Mouse (Mus musculus): ENCODE measurements around the gene Rpl36a. TPM values are rescaled to one million over a fixed set of nuclear protein-coding genes. Genes with fewer than 3 reads are reported as not detected.

Gene Rpl36a
- total and polyA plus RNA-seq, 2 experiments from 2014 or later = 198 to 467 TPM

GRCm38 (mm10) chrX:134582270-134582669 lies 3.2 kb upstream of the Rpl36a start:
- H3K4me1 ChIP-seq (ENCODE audit: insufficient read depth) = 0 out of 2 replicates have a peak, but pooled peaks cover 3% of the 10 kb centered on the region
- no peak for DNase-seq
- H3K27ac ChIP-seq (ENCODE audit: low read depth, low read length) = no peak overlapping the region
- H3K36me3 ChIP-seq (ENCODE audit: insufficient read depth) = no peaks in the 10 kb centered on the region
- WGBS = 87% methylated on average over 11 of the region's 11 CpGs
- no peak overlapping the region for H3K4me2 ChIP-seq (ENCODE audit: low read depth)
- no peaks in the 10 kb centered on the region for H3K27me3 ChIP-seq (ENCODE audit: insufficient read depth, low read length)
- ATAC-seq = no peak
- H3K4me3 ChIP-seq (ENCODE audit: low read depth, low read length) = no peak overlapping the region
- H3K9ac ChIP-seq = no peak overlapping the region
- TF ChIP-seq CTCF (IDR thresholded peaks at IDR 0.05; ENCODE audit: low read depth) = no peak
- no peaks in the 10 kb centered on the region for H3K9me3 ChIP-seq (ENCODE audit: low read length)

GRCm38 (mm10) chrX:134582888-134583669 lies 2.4 kb upstream of the Rpl36a start, which contains the start of gene Btk:
Btk (minus strand) TSS chrX:134583570.
- TF ChIP-seq CTCF (IDR thresholded peaks at IDR 0.05; ENCODE audit: low read depth) = no peak
- ATAC-seq (no peak), DNase-seq (no peak)
- no peaks in the 10 kb centered on the region for H3K27me3 ChIP-seq (ENCODE audit: insufficient read depth, low read length)
- 89% methylated on average over 11 of the region's 11 CpGs for WGBS
- 0 out of 2 replicates have a peak, but pooled peaks cover 3% of the 10 kb centered on the region for H3K4me1 ChIP-seq (ENCODE audit: insufficient read depth)
- no peak within 1 kb of the TSS for H3K4me2 ChIP-seq (ENCODE audit: low read depth)
- no peak within 1 kb of the TSS for H3K4me3 ChIP-seq (ENCODE audit: low read depth, low read length)
- H3K27ac ChIP-seq (ENCODE audit: low read depth, low read length) = no peak within 1 kb of the TSS
- H3K36me3 ChIP-seq (ENCODE audit: insufficient read depth) = no peaks in the 10 kb centered on the region
- no peak within 1 kb of the TSS for H3K9ac ChIP-seq
- no peaks in the 10 kb centered on the region for H3K9me3 ChIP-seq (ENCODE audit: low read length)

DNA sequence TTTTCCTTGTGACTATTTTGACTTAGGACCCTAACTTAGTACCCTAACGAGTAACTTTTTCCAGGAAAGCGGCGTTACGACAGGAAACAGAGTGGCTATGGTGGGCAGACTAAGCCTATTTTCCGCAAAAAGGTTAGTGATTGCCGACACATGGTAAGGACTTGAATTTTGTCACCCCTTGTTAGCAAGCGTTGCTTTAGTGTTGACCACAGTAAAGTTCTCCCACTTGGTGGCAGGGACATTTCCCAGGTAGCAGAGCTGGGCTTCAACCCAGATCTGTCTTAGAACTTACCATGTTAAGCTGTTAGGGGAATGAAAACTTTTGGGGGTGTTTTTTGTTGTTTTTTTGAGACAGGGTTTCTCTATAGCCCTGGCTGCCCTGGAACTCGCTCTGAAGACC lies 993 bp downstream of the Rpl36a start:
- H3K27me3 ChIP-seq (ENCODE audit: insufficient read depth, low read length) = no peaks in the 10 kb centered on the region
- H3K27ac ChIP-seq (ENCODE audit: low read depth, low read length) = peak overlapping the region; percentile 80; the same call in 1 of the 2 replicates
- H3K4me1 ChIP-seq (ENCODE audit: insufficient read depth) = 0 out of 2 replicates have a peak, but pooled peaks cover 3% of the 10 kb centered on the region
- 44% methylated on average over 8 of the region's 8 CpGs for WGBS
- H3K9ac ChIP-seq = peak overlapping the region; percentile 56
- no peaks in the 10 kb centered on the region for H3K36me3 ChIP-seq (ENCODE audit: insufficient read depth)
- DNase-seq (no peak), ATAC-seq (no peak)
- TF ChIP-seq CTCF (IDR thresholded peaks at IDR 0.05; ENCODE audit: low read depth) = no peak
- no peaks in the 10 kb centered on the region for H3K9me3 ChIP-seq (ENCODE audit: low read length)
- peak overlapping the region; percentile 43 for H3K4me3 ChIP-seq (ENCODE audit: low read depth, low read length)
- peak overlapping the region; percentile 50 for H3K4me2 ChIP-seq (ENCODE audit: low read depth)

- no peak overlapping the region for H3K9ac ChIP-seq
- ATAC-seq (no peak), DNase-seq (no peak)
- WGBS = 78% methylated on average over 4 of the region's 4 CpGs
- no peak overlapping the region for H3K27ac ChIP-seq (ENCODE audit: low read depth, low read length)
- TF ChIP-seq CTCF (IDR thresholded peaks at IDR 0.05; ENCODE audit: low read depth) = no peak
- no peaks in the 10 kb centered on the region for H3K36me3 ChIP-seq (ENCODE audit: insufficient read depth)
- H3K4me3 ChIP-seq (ENCODE audit: low read depth, low read length) = no peak overlapping the region
- 0 out of 2 replicates have a peak, but pooled peaks cover 3% of the 10 kb centered on the region for H3K4me1 ChIP-seq (ENCODE audit: insufficient read depth)
- H3K4me2 ChIP-seq (ENCODE audit: low read depth) = no peak overlapping the region
- H3K27me3 ChIP-seq (ENCODE audit: insufficient read depth, low read length) = no peaks in the 10 kb centered on the region
- no peaks in the 10 kb centered on the region for H3K9me3 ChIP-seq (ENCODE audit: low read length)
Measured at GRCm38 (mm10) chrX:134588261-134588660, 2.8 kb downstream of the Rpl36a start.

GRCm38 (mm10) chrX:134588997-134589396 lies 3.5 kb downstream of the Rpl36a start:
- H3K27me3 ChIP-seq (ENCODE audit: insufficient read depth, low read length) = no peaks in the 10 kb centered on the region
- no peak overlapping the region for H3K4me2 ChIP-seq (ENCODE audit: low read depth)
- ATAC-seq = no peak
- no peak overlapping the region for H3K27ac ChIP-seq (ENCODE audit: low read depth, low read length)
- 82% methylated on average over 3 of the region's 3 CpGs for WGBS
- H3K4me3 ChIP-seq (ENCODE audit: low read depth, low read length) = no peak overlapping the region
- no peak overlapping the region for H3K9ac ChIP-seq
- H3K36me3 ChIP-seq (ENCODE audit: insufficient read depth) = no peaks in the 10 kb centered on the region
- no peaks in the 10 kb centered on the region for H3K9me3 ChIP-seq (ENCODE audit: low read length)
- no peak for TF ChIP-seq CTCF (IDR thresholded peaks at IDR 0.05; ENCODE audit: low read depth)
- 0 out of 2 replicates have a peak, but pooled peaks cover 3% of the 10 kb centered on the region for H3K4me1 ChIP-seq (ENCODE audit: insufficient read depth)
- no peak for DNase-seq

DNA sequence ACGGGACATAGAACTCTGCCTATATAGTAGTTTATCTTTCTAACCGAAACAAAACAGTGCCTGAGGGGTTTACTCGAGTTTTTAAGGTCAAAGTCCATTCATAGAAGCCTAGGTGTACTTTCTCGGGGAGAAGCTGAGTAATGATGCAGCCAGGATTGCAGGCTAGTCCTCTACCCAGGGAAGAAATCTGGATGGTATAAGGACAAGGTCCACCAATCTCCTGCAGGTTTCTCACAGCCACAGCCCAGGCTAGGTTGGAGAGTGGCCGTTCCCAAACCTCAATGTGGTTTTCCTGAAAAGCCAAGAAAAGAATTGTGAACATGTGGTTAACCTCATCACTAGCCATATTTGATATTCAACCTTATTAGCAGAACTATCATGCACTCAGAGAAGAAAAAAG lies 4.4 kb downstream of the Rpl36a start:
- DNase-seq (no peak), ATAC-seq (no peak)
- Histone ChIP-seq H3K27me3 (ENCODE audit: insufficient read depth, low read length) (no peaks in the 10 kb centered on the region), H3K27ac (ENCODE audit: low read depth, low read length) (no peak overlapping the region), H3K9me3 (ENCODE audit: low read length) (no peaks in the 10 kb centered on the region), H3K36me3 (ENCODE audit: insufficient read depth) (no peaks in the 10 kb centered on the region), H3K4me2 (ENCODE audit: low read depth) (no peak overlapping the region), H3K9ac (no peak overlapping the region), H3K4me3 (ENCODE audit: low read depth, low read length) (no peak overlapping the region), H3K4me1 (ENCODE audit: insufficient read depth) (0 out of 2 replicates have a peak, but pooled peaks cover 3% of the 10 kb centered on the region)
- 65% methylated on average over 5 of the region's 5 CpGs for WGBS
- no peak for TF ChIP-seq CTCF (IDR thresholded peaks at IDR 0.05; ENCODE audit: low read depth)

DNA sequence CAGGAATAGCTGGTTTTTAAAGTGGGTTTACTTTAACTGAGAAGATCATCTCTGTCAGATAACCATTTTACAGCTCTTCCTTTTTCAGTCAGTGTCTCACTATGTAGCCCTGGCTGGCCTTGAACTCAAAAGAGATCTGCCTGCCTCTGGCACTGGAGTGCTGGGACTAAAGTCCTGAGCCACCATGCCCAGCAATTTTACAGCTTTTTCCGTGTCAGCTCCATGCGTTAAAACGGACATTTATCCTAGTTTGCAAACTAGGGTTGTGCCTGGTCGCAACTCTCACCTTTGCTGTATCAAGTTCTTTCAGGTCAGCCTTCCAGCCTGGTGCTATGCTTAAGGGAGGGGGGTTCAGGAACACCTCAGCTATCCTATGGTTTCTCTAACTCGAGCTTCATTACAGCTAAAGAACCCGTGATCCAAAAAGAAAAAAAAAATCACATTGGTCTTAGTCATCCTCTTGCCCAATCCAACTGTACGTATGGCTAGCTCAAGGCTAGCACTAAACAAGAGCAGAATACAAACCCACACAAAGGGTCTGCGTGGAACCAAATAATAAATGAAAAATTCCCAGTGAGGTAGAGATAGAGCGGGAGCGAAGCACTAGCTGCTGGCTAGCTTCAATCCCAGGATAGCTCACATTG lies 14.6 kb downstream of the Rpl36a start:
- no peak for ATAC-seq
- Histone ChIP-seq H3K4me3 (ENCODE audit: low read depth, low read length) (peak overlapping the region; percentile 56), H3K27me3 (ENCODE audit: insufficient read depth, low read length) (no peaks in the 10 kb centered on the region), H3K9ac (peak overlapping the region; percentile 50), H3K4me1 (ENCODE audit: insufficient read depth) (no peaks in the 10 kb centered on the region), H3K36me3 (ENCODE audit: insufficient read depth) (no peaks in the 10 kb centered on the region), H3K4me2 (ENCODE audit: low read depth) (peak overlapping the region; percentile 48), H3K27ac (ENCODE audit: low read depth, low read length) (peak overlapping the region; percentile 69), H3K9me3 (ENCODE audit: low read length) (no peaks in the 10 kb centered on the region)
- TF ChIP-seq CTCF (IDR thresholded peaks at IDR 0.05; ENCODE audit: low read depth) = no peak
- no peak for DNase-seq
- WGBS = 39% methylated on average over 10 of the region's 10 CpGs

All from forebrain, postnatal 0 days (tissue).